Mouse (Mus musculus): ENCODE measurements around the gene Ube2l3. TPM values are rescaled to one million over a fixed set of nuclear protein-coding genes. Genes with fewer than 3 reads are reported as not detected.
A peak's percentile ranks its signal among the peaks of the same experiment; 100 is the strongest.
"Not testable (repeated sequence)": the region's sequence is repeated elsewhere in the genome, so short reads cannot be mapped to it uniquely, and the experiment has no call there.

Gene Ube2l3
- total RNA-seq, 2 experiments from 2014 or later = 140 to 146 TPM

GRCm38 (mm10) chr16:17177623-17178170 lies 24.8 kb downstream of the Ube2l3 start:
- Histone ChIP-seq H3K27ac (no peak overlapping the region), H3K4me3 (no peak overlapping the region)
- TF ChIP-seq CTCF (IDR thresholded peaks at IDR 0.05) = no peak
- intact Hi-C loops (cut with DNase I) = no loop called here
- no peak for DNase-seq (ENCODE audit: extremely low spot score in 1 of 2, low spot score in 2 of 2)

- Histone ChIP-seq H3K4me3 (no peak overlapping the region), H3K27ac (no peak overlapping the region)
- intact Hi-C loops (cut with DNase I) = no loop called here
- TF ChIP-seq CTCF (IDR thresholded peaks at IDR 0.05) = no peak
- no peak for DNase-seq (ENCODE audit: extremely low spot score in 1 of 2, low spot score in 2 of 2)
Measured at GRCm38 (mm10) chr16:17175765-17176164, 26.7 kb downstream of the Ube2l3 start.

- TF ChIP-seq CTCF (IDR thresholded peaks at IDR 0.05) = no peak
- no peak for DNase-seq (ENCODE audit: extremely low spot score in 1 of 2, low spot score in 2 of 2)
- no peak overlapping the region for H3K27ac ChIP-seq
- no peak overlapping the region for H3K4me3 ChIP-seq
- intact Hi-C loops (cut with DNase I) = no loop called here
Measured at GRCm38 (mm10) chr16:17168049-17168448, 34.4 kb downstream of the Ube2l3 start.

- intact Hi-C loops (cut with DNase I) = no loop called here
Measured at GRCm38 (mm10) chr16:17167179-17167578, 35.3 kb downstream of the Ube2l3 start.

GRCm38 (mm10) chr16:17165478-17165877 lies 37.0 kb downstream of the Ube2l3 start:
- H3K4me3 ChIP-seq; intact Hi-C loops (cut with DNase I); DNase-seq (ENCODE audit: extremely low spot score in 1 of 2, low spot score in 2 of 2); H3K27ac ChIP-seq: not testable (repeated sequence)

More at GRCm38 (mm10) chr16:17167179-17167578, 35.3 kb downstream of the Ube2l3 start:
- TF ChIP-seq CTCF (IDR thresholded peaks at IDR 0.05) = no peak
- DNase-seq (ENCODE audit: extremely low spot score in 1 of 2, low spot score in 2 of 2) = no peak
- Histone ChIP-seq H3K4me3 (no peak overlapping the region), H3K27ac (no peak overlapping the region)

GRCm38 (mm10) chr16:17154346-17154745 lies 48.1 kb downstream of the Ube2l3 start:
- Histone ChIP-seq H3K27ac (no peak overlapping the region), H3K4me3 (no peak overlapping the region)
- no peak for DNase-seq (ENCODE audit: extremely low spot score in 1 of 2, low spot score in 2 of 2)
- intact Hi-C loops (cut with DNase I) = no loop called here
- TF ChIP-seq CTCF (IDR thresholded peaks at IDR 0.05) = no peak

GRCm38 (mm10) chr16:17151874-17152273 lies 50.6 kb downstream of the Ube2l3 start:
- no peak overlapping the region for H3K4me3 ChIP-seq
- DNase-seq (ENCODE audit: extremely low spot score in 1 of 2, low spot score in 2 of 2) = no peak
- intact Hi-C loops (cut with DNase I) = no loop called here
- no peak overlapping the region for H3K27ac ChIP-seq
- no peak for TF ChIP-seq CTCF (IDR thresholded peaks at IDR 0.05)

- no peak for TF ChIP-seq CTCF (IDR thresholded peaks at IDR 0.05)
- no peak for DNase-seq (ENCODE audit: extremely low spot score in 1 of 2, low spot score in 2 of 2)
- intact Hi-C loops (cut with DNase I) = no loop called here
- H3K4me3 ChIP-seq = no peak overlapping the region
- H3K27ac ChIP-seq = no peak overlapping the region
Measured at GRCm38 (mm10) chr16:17150520-17151258, 51.8 kb downstream of the Ube2l3 start.

GRCm38 (mm10) chr16:17148084-17148483 lies 54.4 kb downstream of the Ube2l3 start:
- no peak overlapping the region for H3K27ac ChIP-seq
- intact Hi-C loops (cut with DNase I) = loop anchor here (5.0 kb wide), 1 partner anchor 129 kb away; the partner anchor contains the start of gene Tmem191c
- TF ChIP-seq CTCF (IDR thresholded peaks at IDR 0.05) = no peak; the same call in 1 of the 2 replicates
- peak in 1 of 2 experiments; percentile 32 for DNase-seq (ENCODE audit: extremely low spot score in 1 of 2, low spot score in 2 of 2)
- H3K4me3 ChIP-seq = peak overlapping the region; percentile 72

GRCm38 (mm10) chr16:17147391-17147929 lies 55.0 kb downstream of the Ube2l3 start:
- DNase-seq (ENCODE audit: extremely low spot score in 1 of 2, low spot score in 2 of 2) = peak; percentile 41 to 46
- Histone ChIP-seq H3K27ac (peak overlapping the region; percentile 70; the same call in 1 of the 2 replicates), H3K4me3 (peak overlapping the region; percentile 72)
- TF ChIP-seq CTCF (IDR thresholded peaks at IDR 0.05) = no peak
- intact Hi-C loops (cut with DNase I) = loop anchor here (2.0 to 5.0 kb wide), 2 partner anchors 53 to 130 kb away; partner anchors contain the start of gene Tmem191c

- intact Hi-C loops (cut with DNase I) = loop anchor here (2.0 to 5.0 kb wide), 2 partner anchors 54 to 130 kb away; partner anchors contain the start of gene Tmem191c
- Histone ChIP-seq H3K4me3 (peak within 1 kb of the TSS; percentile 72), H3K27ac (peak within 1 kb of the TSS; percentile 70; the same call in 1 of the 2 replicates)
- TF ChIP-seq CTCF (IDR thresholded peaks at IDR 0.05) = peak; percentile 53
- DNase-seq (ENCODE audit: extremely low spot score in 1 of 2, low spot score in 2 of 2) = peak; percentile 73 to 78
Measured at GRCm38 (mm10) chr16:17146772-17147235, 55.6 kb downstream of the Ube2l3 start, which contains the start of gene Ccdc116. Ccdc116 (minus strand) TSS chr16:17147229.

GRCm38 (mm10) chr16:17144339-17144738 lies 58.1 kb downstream of the Ube2l3 start, which contains the start of gene Ydjc:
Ydjc (plus strand) TSS chr16:17144621.
- Histone ChIP-seq H3K4me3 (no peak within 1 kb of the TSS), H3K27ac (no peak within 1 kb of the TSS)
- TF ChIP-seq CTCF (IDR thresholded peaks at IDR 0.05) = no peak
- intact Hi-C loops (cut with DNase I) = no loop called here
- no peak for DNase-seq (ENCODE audit: extremely low spot score in 1 of 2, low spot score in 2 of 2)
